Mouse (Mus musculus): ENCODE results near the gene Maff.

GRCm38 (mm10) chr15:79356481-79356880, 10.1 kb downstream of the Maff start:
- TF ChIP-seq CTCF (IDR thresholded peaks at IDR 0.05; ENCODE audit: control insufficient read depth, insufficient read depth, insufficient replicate concordance, low read depth, low read length) (no peak), POLR2A (IDR thresholded peaks at IDR 0.05; ENCODE audit: control insufficient read depth, low read depth, low read length) (no peak)
